Mouse (Mus musculus) heart, postnatal 25 days (tissue): ENCODE data around the gene Nkpd1. TPM values are rescaled to one million over a fixed set of nuclear protein-coding genes. Genes with fewer than 3 reads are reported as not detected.

ENCODE experiments used
- DNase-seq: peaks from one replicate; pipeline ENCODE4 v3.0.0; 2022; ENCODE audit warnings: low spot score
- intact Hi-C: fragments of 180-260 bp; cut with DNase I; formaldehyde crosslinking; loops from one replicate; pipeline ENCODE4 v1.15.1; 2025
- total RNA-seq, 2 experiments: library from RNA; stranded (reverse); gene quantifications; 2 replicates each; pipeline ENCODE4 v1.2.3; 2021

Nkpd1 gene
- total RNA-seq, 2 experiments from 2014 or later, result not detected

DNA sequence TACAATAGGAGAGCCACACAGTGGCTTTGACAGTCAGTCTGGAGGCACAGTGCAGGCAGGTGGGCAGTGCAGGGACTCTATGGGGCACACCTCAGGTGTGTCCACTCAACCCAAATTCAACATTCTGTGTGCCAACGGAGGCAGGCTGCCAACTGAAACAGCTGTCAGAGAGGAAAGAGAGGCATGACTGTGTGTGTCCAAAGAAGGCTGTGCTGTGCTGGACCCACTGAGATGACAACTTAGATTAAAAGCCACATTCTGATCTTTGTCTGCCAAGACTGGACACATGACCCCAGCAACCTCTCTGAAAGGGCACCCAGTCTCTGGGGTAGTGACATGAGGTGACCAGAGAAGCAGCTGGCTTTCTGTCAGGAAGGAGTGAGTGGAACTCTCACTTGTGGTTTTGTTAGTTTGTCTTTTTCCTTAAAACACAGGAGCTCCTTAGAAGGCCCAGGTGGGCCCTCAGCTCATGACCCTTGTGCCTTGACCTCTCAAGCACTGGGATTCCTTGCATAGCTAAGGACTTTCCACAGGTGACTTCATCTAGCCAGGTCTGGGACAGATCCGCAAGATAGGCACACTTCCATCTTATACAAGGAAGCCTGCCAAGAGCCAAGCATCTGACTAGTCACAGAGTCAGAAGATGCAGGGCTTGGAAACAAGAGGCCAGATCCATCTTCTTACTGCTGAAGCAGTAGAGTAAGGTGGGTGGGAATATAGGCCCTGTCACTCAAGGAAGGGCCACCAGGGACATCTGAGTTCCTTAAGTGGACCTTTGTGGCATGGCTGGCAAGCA is 23.3 kb downstream of the Nkpd1 start:
- DNase-seq, result no peak
- intact Hi-C loops, result no loop called here

DNA sequence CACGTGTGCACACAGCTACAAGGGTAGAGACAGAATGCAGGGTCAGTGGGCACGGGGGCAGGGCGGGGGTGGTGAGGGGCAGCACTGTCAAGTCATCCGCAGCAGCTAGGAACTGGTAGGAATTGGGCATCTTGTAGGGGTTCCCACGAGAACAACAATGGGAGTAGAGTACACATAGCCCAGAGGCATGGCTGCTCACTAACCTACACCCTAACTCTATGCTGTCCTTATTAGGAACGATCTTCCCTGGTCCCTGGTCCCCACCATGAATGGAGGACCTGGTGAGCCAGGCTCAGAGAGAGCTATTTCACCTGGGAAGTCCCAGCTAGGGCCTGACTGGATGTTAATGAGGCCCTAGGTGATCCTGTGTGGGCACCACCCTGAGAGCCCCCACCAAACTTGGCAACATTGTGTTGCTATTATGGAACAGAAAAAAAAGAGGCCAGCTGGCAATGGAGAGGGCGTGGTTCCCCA is 24.1 kb downstream of the Nkpd1 start:
- intact Hi-C loops, result no loop called here
- DNase-seq, result no peak

DNA sequence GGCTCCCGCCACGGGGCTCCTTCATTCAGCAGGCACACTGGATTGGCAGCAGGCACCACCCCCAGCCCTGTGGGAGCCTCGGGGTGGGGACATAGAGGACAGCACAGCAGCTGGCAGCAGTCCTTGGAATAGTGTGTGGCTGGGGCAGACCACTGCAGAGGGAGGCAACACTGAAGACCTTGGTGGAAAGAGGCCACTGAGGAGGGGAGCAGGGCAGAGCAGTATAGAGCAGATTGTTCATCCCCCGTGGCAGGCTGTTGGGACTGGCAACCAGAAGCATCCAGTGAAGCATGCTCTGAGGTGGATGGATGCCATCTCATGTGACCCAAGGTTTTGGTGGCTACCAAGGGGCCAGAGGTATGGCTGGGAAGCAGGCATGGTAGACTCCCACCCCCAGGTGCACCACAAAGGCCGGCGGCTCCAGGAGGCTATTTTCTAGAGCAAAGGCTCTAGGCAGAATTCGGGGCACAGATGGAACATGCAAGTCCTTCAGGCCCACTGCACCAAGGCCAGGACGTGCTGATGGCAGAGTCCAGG is 24.6 kb downstream of the Nkpd1 start:
- no peak for DNase-seq
- intact Hi-C loops, result no loop called here

DNA sequence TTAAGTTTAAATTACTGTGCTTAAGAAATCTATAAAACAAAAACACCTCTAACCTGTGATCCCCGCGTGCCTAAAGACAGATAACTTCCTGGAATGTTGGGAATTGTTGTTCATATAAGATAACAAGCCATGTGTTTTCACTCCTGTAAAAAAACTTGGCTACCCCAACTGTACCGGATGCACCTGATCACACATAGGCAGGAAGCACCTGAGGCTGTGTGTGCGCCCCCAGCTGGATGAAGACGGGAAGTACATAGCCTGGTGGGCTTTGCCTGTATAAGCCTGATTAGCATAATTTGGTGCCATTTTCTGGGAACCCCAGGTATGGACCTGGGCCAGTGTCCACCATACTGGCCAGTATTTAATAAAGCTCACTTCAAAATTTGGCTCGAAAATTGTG is 25.9 kb downstream of the Nkpd1 start:
- intact Hi-C loops, result no loop called here
- no peak for DNase-seq

DNA sequence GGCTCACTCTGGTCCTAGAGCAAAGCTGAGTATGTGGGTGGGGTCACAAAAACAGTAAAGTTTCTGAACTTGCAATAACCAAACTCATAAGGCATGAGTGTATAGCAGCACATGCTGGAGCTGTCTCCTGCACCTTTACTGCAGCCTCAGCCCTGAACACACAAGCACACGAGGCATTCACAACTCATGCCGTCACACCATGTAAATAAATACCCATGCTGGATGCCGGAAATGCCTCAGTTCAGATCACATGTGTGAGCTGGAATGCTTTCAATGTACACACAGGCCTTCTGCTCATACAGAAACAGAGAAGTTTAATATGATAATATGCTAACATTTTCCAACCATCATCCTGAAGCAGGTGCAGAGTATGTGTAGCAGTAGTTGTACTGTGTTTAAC is 28.4 kb downstream of the Nkpd1 start:
- DNase-seq, result no peak

DNA sequence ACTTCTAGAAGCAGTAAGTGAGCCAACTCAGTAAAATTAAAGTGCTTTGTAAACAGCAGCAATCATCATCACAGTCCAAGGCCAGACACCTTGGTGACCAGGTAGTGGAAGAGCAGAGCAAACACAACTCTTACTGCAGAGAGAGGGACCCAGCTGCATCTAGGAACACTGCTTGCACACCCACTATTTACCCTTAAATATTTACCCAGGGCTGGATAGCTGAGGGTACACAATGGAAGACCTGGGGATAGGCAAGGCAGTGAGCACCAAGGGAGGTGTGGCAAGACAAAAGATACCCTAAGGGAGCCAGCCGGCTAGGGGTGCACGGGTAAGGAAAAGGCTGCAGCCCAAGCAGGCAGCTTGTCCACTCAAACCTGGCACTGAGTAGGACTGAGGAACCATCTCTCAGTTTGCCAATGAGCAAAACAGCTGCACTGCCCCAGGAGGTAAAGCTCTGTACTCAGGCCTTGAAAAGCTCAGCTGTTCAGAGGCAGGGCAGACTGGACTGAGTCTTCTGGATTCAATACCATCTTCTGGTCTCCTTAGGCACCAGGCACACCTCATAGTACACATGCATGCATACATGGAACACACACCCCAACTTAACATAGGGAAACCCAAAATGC is 29.8 kb downstream of the Nkpd1 start:
- intact Hi-C loops, result no loop called here

More for the DNA sequence above, 28.4 kb downstream of the Nkpd1 start:
- intact Hi-C loops, result no loop called here

DNA sequence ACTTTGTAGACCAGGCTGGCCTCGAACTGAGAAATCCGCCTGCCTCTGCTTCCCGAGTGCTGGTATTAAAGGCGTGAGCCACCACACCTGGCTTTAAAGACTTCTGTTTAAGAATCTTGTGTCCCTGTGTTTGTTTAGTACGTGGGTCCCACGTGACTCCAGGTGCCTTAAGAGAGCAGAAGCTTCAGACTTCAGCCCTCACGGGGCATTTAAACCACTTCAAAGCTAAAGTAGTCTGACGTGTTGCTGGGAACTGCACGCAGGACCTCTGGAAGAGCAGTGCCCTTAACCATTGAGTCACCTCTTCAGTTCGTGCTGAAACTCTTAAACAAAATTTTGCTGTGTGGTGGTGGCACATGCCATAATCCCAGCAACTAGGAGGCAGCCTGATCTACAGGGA is 31.8 kb downstream of the Nkpd1 start:
- no peak for DNase-seq
- intact Hi-C loops, result no loop called here

More for the DNA sequence above, 29.8 kb downstream of the Nkpd1 start:
- DNase-seq, result no peak

DNA sequence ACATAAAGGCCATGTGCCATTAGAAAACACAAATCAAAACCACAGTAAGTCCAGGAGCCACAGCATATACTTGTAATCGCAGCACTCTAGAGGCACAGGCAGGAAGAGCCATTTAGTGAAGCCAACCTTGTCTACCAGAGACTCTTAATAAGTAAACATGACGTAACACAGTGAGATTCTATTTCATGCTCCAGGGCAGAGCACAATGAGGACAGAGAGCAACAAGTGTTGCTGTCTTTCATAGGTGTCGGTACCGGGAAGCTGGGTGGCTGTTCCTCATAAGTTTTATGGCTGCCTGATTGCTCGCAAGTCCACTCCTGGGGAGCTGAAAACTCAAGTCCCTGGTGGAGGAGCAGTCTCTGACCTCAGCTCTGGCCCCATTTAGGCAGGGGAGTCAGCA is 34.0 kb downstream of the Nkpd1 start:
- DNase-seq, result no peak
- intact Hi-C loops, result no loop called here

DNA sequence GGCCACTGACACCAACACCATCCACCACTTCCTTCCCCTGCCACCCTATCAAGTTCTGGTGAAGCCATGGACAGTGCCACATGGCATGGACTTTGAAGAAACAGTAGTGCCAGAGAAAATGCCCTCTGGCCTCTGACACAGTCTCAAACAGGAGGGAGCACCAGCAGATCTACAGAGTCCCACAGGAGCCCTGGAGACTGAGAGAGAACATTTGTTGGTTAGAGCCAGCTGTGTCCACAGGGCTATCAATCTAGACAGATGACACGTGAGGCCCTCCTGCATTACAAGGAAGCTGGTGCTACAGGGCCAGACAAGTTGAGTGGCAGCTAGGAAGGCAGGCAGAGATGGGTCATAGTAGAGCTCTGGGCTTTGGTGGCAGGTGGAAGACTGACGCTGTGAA is 34.8 kb downstream of the Nkpd1 start:
- intact Hi-C loops, result no loop called here

DNA sequence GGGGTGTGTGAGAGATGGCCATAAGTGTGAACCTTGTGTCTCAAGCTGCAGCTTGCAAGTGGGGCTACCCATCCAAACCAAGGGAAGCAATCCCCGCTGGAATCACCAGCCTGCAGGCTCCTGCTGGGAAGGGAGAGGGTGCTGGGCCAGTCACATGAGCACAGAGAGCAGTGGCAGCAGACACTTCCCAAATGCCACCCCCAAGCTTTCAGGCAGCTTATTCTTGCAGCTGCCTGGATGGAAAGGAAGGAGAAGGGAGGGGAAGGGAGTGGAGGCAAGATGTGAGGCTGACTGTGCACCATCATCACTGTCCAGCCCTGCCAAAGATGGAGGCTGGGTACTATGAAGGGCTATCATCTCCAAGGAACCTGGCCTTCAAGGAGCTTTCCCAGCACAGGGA is 36.5 kb downstream of the Nkpd1 start:
- DNase-seq, result no peak
- intact Hi-C loops, result no loop called here

More for the DNA sequence above, 34.8 kb downstream of the Nkpd1 start:
- no peak for DNase-seq

DNA sequence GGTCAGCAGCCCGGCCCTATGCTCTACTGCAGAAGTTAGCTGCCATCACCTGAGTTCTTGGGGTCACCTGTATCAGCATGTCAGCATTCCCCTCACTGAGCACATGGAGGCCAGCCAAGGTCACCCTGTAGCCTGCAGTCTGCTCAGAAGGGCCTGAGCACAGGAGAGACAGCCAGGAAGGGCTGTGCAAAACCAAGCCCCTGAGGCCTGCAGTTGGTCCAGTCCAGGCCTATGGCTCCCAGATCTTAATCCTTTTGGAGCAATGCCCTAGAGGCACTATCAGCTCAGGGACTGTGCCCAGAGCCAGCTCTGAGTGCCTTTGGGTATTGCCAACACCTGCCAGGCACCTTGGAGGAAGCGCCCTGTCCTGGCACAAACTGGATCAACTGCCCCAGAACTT is 39.4 kb downstream of the Nkpd1 start:
- no peak for DNase-seq
- intact Hi-C loops, result no loop called here

DNA sequence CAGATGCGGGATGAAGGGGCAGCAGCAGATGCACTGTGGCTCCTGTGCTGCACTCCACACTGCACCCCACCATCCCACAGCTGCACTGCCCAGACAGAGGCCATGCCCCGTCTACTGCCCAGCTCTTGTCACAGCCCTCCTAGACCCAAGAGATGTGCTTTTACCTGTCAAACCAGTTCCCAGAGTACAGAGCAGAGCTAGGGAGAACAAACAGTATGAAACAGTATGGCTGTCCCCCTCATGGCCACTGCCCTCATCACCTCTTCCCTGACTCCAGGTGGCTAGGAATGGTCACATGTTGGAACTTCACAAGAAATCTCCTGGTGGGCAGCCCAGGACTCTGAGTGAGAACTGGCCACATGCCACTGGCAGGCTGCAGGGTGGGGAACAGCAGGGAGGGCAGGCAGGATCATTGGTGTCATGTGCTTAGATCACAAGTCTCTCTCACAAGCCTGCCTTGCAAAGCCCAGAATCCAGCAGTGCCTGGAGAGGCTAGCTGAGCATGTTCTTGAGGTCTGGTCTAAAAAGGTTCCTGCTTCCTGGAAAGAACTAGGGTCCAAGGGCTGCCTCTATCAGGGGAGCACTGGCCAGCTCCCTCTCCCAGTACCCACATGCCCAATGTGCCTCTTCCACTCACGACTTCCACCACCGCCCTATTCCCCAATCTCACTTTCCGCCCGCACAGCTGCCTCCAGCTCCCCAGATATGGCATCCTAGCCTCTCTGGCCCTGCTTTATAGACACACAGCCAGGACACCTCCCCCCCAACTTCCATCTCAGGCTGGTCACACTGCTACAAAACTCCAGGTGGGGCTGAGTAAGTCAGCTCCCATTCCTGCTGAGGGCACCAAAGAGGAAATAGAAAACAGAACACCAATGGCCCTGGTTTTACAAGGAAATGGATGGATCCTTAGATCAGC is 40.6 kb downstream of the Nkpd1 start:
- no peak for DNase-seq
- intact Hi-C loops, result no loop called here

DNA sequence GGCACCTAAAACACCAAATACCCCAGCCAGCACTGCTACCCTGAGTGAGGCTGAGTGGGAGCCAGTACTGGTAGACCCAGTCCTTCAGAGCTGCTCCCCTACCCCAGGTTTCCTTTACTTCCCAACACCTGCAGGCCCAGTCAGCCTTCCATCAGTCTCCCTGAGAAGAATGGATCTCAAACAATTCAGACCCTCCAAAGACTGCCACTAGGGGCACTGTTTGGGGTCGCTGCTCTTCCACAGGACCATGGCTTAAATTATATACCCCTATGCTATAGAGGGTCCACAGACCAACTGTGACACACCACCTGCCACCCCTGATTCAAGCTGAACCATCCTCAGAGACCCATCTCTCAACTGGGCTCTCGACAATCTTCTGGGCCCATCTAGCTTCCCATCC is 41.3 kb downstream of the Nkpd1 start:
- intact Hi-C loops, result no loop called here

DNA sequence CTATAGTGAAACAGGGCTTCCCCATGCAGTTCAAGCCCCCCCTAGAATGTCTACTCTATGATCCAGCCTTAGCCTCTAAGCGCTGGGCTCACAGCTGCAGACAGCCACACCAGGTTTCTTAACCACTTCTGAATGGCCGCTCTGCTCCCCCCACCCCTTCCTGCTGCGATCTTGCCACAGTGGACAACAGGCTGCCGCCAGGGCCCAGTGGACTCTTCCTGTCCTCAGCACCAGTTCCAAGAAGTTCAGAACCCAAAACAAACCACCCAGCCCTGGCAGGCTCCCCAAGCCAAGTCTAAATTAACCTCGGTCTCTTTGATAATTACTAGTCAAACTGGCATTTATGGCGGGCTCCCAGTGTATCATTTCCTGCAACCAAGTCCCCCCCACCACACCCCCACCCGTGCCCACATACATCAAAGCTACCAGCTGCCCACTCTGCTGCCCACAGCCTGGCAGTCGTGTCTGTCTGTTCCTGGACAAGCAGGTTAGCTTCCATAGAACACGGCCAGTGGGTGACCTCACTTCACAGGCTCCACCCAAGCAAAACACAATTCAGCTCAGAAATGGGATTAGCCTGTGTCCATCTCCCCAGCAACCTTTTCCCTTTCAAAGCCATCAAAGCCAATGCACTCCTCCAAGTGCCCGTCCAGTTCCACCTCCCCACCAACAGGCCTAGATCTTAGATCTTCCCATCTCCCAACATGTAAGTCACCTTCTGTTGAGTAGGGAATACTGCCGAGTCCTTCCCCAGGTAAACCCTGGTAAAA is 43.0 kb downstream of the Nkpd1 start:
- no peak for DNase-seq
- intact Hi-C loops, result loop anchor here (5.0 kb wide), 1 partner anchor 53 kb away; the partner anchor contains the start of genes Bloc1s3 and Trappc6a

More for the DNA sequence above, 41.3 kb downstream of the Nkpd1 start:
- no peak for DNase-seq

DNA sequence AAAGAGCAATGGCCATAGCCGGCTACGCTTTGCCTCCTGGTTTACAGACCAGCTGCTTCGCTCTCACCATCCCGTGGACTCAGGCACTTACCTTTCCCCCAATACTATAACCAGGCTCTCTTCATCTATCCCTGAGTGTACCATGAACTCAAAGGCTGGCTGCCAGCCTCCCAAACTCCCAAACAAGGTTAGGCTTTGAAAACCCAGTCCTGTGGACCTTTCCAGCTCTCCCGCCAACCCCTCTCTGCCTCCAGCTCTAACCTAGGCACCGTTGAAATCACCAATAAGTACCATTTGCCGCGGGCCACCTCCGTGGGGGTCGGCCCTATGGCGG is 43.8 kb downstream of the Nkpd1 start:
- intact Hi-C loops, result loop anchor here (5.0 kb wide), 1 partner anchor 54 kb away; the partner anchor contains the start of genes Bloc1s3 and Trappc6a
- no peak for DNase-seq

DNA sequence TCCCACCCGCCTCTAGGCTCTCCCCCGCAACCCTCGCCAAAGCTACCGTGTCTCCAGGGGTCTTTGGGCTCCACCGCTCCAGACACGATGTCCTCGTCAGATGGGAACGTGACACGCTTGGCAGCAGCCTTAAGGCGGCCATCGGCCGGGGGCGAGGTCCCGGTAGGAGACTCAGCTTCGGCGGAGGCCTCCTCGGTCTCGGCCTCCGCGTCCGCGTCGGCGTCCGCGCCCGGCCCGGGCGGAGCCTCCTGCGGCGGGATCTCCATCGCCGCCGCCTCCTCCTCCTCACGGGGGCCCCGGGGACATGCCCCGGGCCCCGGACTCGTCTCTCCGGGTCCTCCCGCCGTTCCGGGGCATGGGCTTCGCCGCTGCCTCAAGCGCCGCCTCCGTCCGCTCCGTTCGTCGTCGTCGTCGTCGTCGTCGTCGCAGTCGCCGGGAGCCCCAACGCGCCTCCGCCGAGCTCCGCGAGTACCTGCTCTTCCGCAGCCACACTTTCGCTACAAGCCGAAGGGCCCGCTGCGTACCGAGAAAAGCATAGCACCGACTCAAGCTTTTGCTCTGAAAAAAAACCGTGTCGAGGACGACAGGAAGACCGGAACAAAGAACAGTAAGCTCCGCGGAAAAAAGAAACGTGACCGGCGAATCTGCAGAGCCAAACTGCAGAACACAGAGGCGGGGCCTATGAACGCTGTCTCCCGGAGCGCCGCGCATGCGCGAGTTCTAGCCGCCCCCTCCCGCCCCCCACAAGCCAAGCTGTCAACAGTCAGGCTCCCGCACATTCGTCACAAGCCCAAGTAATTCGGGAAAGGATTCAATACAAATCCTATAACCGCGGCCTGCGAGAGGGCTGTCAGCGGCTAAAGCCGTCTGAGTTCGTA is 44.4 kb downstream of the Nkpd1 start:
- peak; percentile 78 for DNase-seq
- intact Hi-C loops, result loop anchor here (5.0 kb wide), 1 partner anchor 55 kb away; the partner anchor contains the start of genes Bloc1s3 and Trappc6a

DNA sequence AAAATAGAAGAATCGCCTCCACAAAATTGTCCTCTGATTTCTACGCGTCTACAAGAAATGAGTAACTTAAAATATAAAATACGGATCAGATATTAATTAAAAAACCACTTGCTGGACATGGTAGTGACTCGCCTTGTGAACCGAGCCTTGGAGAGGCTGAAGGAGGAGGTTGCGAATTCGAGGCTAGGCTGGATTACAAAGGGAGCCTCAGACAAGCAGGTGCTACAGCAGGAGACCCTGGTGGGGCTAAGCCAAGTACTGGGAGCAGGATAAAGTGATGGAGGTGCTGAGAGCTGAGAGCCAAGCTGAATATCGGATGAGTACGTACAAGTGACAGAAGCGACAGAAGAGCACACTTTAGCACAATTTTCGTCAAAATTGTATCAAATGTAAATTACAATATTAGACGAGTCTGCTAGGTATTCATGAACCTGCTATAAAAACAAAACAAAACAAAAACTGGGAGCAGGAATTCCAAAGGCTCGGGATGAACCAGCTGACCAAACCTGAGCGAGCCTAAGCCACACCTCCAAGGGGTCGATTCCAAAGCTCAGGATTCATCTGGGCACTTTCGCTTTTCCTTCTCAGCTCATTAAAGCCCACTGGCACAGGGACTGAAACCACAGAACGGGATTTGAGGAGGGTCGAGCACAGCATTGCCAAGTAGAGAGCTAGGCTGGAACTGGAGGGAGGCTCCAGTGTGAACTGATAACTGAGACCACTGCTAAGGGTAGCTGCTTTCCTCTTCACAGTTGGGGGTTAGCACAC is 45.2 kb downstream of the Nkpd1 start, which contains the start of gene Ppp1r37:
Gene Ppp1r37 (minus strand): TSS at position 434 of the 768 bp plus-strand sequence.
- DNase-seq, result no peak

More for the DNA sequence above, 45.2 kb downstream of the Nkpd1 start, which contains the start of gene Ppp1r37:
- intact Hi-C loops, result loop anchor here (5.0 kb wide), 1 partner anchor 56 kb away; the partner anchor contains the start of genes Bloc1s3 and Trappc6a
